Mouse (Mus musculus) Patski (cell line): Measurements from ENCODE around the gene Havcr2. TPM values are rescaled to one million over a fixed set of nuclear protein-coding genes. Genes with fewer than 3 reads are reported as not detected.
"Not testable (repeated sequence)": the region's sequence is repeated elsewhere in the genome, so short reads cannot be mapped to it uniquely, and the experiment has no call there.

Source experiments
- ATAC-seq: fragments of 100-300 bp; one replicate; pipeline ENCODE4 v1.8.0; 2021
- CTCF ChIA-PET: fragments of 350-600 bp; sonication (Branson Sonifier 250); formaldehyde crosslinking; loops from one replicate; lab custom pipeline; 2022; ENCODE audit warnings: inconsistent platforms; lab: Charles Lee
- POLR2A ChIA-PET: fragments of 350-600 bp; sonication (Branson Sonifier 250); formaldehyde crosslinking; loops from one replicate; lab custom pipeline; 2022; ENCODE audit warnings: antibody characterized with exemption, inconsistent platforms; lab: Charles Lee
- DNase-seq: peaks from one replicate; pipeline ENCODE4 v3.0.0-alpha.2; 2011; ENCODE audit warnings: low read depth, low spot score
- H3K27me3 ChIP-seq: fragments of 371-371 bp; one replicate; pipeline ENCODE4 v1.5.1; 2021
- CTCF ChIP-seq: fragments of 100-300 bp; IDR thresholded peaks from one replicate; pipeline ENCODE4 v1.5.1; 2021
- in situ Hi-C: fragments of 300-500 bp; cut with MboI; formaldehyde crosslinking; loops from 3 replicates; pipeline ENCODE4 v1.11.1; 2018; ENCODE audit warnings: low pct_unique_long_range_greater_than_20kb, mixed read lengths
- polyA plus RNA-seq: library from polyadenylated mRNA; unstranded; gene quantifications from one replicate; pipeline ENCODE4 v1.2.3, GENCODE M21; 2021

Gene Havcr2
- not detected for polyA plus RNA-seq

GRCm38 (mm10) chr11:46454453-46455045 lies at the start of gene Havcr2:
Havcr2 (plus strand) TSS chr11:46454935.
- no peaks in the 10 kb centered on the region for H3K27me3 ChIP-seq
- in situ Hi-C loops, result no loop called here
- ChIA-PET POLR2A (no interaction called here), CTCF (interaction anchor here (0.7 kb wide), 1 partner anchor 9 kb away, joined by 4 read pairs; no protein-coding TSS in a partner anchor)
- no peak for DNase-seq
- no peak for TF ChIP-seq CTCF
- no peak for ATAC-seq

- in situ Hi-C loops, result no loop called here
- ChIA-PET CTCF (interaction anchor here (1.0 kb wide), 1 partner anchor 26 kb away, joined by 3 read pairs; no protein-coding TSS in a partner anchor), POLR2A (no interaction called here)
- DNase-seq (no peak), ATAC-seq (no peak)
- no peak for TF ChIP-seq CTCF
- H3K27me3 ChIP-seq, result peaks cover 3% of the 10 kb centered on the region
These were observed 49.7 kb upstream of the Havcr2 start for GRCm38 (mm10) chr11:46404986-46405385.

- ChIA-PET CTCF (interaction anchor here (1.0 kb wide), 1 partner anchor 10 kb away, joined by 3 read pairs; no protein-coding TSS in a partner anchor), POLR2A (no interaction called here)
- no peaks in the 10 kb centered on the region for H3K27me3 ChIP-seq
- no peak for DNase-seq
- TF ChIP-seq CTCF, result no peak
- ATAC-seq, result no peak
- in situ Hi-C loops, result no loop called here
These were observed 48.0 kb upstream of the Havcr2 start for GRCm38 (mm10) chr11:46406721-46407120.

GRCm38 (mm10) chr11:46410018-46410563 lies 44.6 kb upstream of the Havcr2 start:
- ATAC-seq (no peak), DNase-seq (no peak)
- in situ Hi-C loops, result no loop called here

GRCm38 (mm10) chr11:46418438-46418837 lies 36.3 kb upstream of the Havcr2 start:
- ChIA-PET POLR2A (no interaction called here), CTCF (no interaction called here)
- H3K27me3 ChIP-seq, result no peaks in the 10 kb centered on the region
- ATAC-seq (no peak), DNase-seq (no peak)
- in situ Hi-C loops, result no loop called here
- no peak for TF ChIP-seq CTCF

More at GRCm38 (mm10) chr11:46410018-46410563, 44.6 kb upstream of the Havcr2 start:
- no peaks in the 10 kb centered on the region for H3K27me3 ChIP-seq
- CTCF ChIA-PET, result no interaction called here
- no peak for TF ChIP-seq CTCF
- POLR2A ChIA-PET, result no interaction called here

GRCm38 (mm10) chr11:46418860-46419259 lies 35.9 kb upstream of the Havcr2 start:
- in situ Hi-C loops, result no loop called here
- CTCF ChIA-PET, result no interaction called here
- DNase-seq, result no peak
- no peak for TF ChIP-seq CTCF
- H3K27me3 ChIP-seq, result no peaks in the 10 kb centered on the region
- ATAC-seq, result no peak
- POLR2A ChIA-PET, result no interaction called here

GRCm38 (mm10) chr11:46421086-46421888 lies 33.4 kb upstream of the Havcr2 start:
- ChIA-PET CTCF (interaction anchor here (1.4 kb wide), 1 partner anchor 10 kb away, joined by 4 read pairs; no protein-coding TSS in a partner anchor), POLR2A (no interaction called here)
- H3K27me3 ChIP-seq, result no peaks in the 10 kb centered on the region
- in situ Hi-C loops, result no loop called here
- DNase-seq (no peak), ATAC-seq (no peak)
- TF ChIP-seq CTCF, result no peak

GRCm38 (mm10) chr11:46428131-46428530 lies 26.6 kb upstream of the Havcr2 start:
- H3K27me3 ChIP-seq, in situ Hi-C loops, POLR2A ChIA-PET, DNase-seq: not testable (repeated sequence)
- ATAC-seq, result peak; percentile 29
- CTCF ChIA-PET, result interaction anchor here (1.8 kb wide), 1 partner anchor 153 kb away, joined by 4 read pairs; no protein-coding TSS in a partner anchor

- peak; percentile 33 for TF ChIP-seq CTCF
- no peak for ATAC-seq
- in situ Hi-C loops, result loop anchor here (5.0 to 10.0 kb wide), 2 partner anchors 158 to 305 kb away; partner anchors contain the start of gene Havcr1
- H3K27me3 ChIP-seq, result no peaks in the 10 kb centered on the region
- POLR2A ChIA-PET, result no interaction called here
- no peak for DNase-seq
- CTCF ChIA-PET, result interaction anchor here (1.2 to 3.2 kb wide), 6 partner anchors 12 to 183 kb away, joined by 3 to 24 read pairs (median 4); no protein-coding TSS in a partner anchor
These were observed 24.6 kb upstream of the Havcr2 start for GRCm38 (mm10) chr11:46430123-46430522.

- ATAC-seq (peak; percentile 99), DNase-seq (peak; percentile 20)
- CTCF ChIA-PET, result interaction anchor here (1.0 to 3.2 kb wide), 16 partner anchors 9 to 320 kb away, joined by 3 to 24 read pairs (median 4); no protein-coding TSS in a partner anchor
- TF ChIP-seq CTCF, result peak; percentile 88
- no peaks in the 10 kb centered on the region for H3K27me3 ChIP-seq
- POLR2A ChIA-PET, result no interaction called here
- in situ Hi-C loops, result loop anchor here (5.0 to 10.0 kb wide), 2 partner anchors 159 to 304 kb away; partner anchors contain the start of gene Havcr1
These were observed 23.6 kb upstream of the Havcr2 start for GRCm38 (mm10) chr11:46431129-46431528.
